Mouse (Mus musculus) intestine, postnatal 0 days (tissue): ENCODE results near the gene Ankrd34a. TPM values are rescaled to one million over a fixed set of nuclear protein-coding genes. Genes with fewer than 3 reads are reported as not detected.
A peak's percentile ranks its signal among the peaks of the same experiment; 100 is the strongest.

ENCODE experiments used
- ATAC-seq: fragments of 200-750 bp; cut with Nextera tagmentation; 2 replicates; pipeline ENCODE4 v1.8.0; 2017; ENCODE audit warnings: mild to moderate bottlenecking, moderate TSS enrichment, moderate library complexity
- H3K27ac ChIP-seq: fragments of 300-500 bp; sonication (generic); 2 replicates; pipeline ENCODE4 v1.5.1; 2014; ENCODE audit warnings: mild to moderate bottlenecking, low read depth, low read length, moderate library complexity
- H3K27me3 ChIP-seq: fragments of 300-500 bp; sonication (generic); replicated peaks from 2 replicates; pipeline ENCODE4 v1.6.1; 2014; ENCODE audit warnings: low read length, mixed read lengths; ENCODE audit not compliant: control insufficient read depth, insufficient read depth
- H3K36me3 ChIP-seq: fragments of 300-500 bp; sonication (generic); 2 replicates; pipeline ENCODE4 v1.6.1; 2014; ENCODE audit warnings: mild to moderate bottlenecking, moderate library complexity; ENCODE audit not compliant: control insufficient read depth, insufficient read depth
- H3K4me1 ChIP-seq: fragments of 300-500 bp; sonication (generic); replicated peaks from 2 replicates; pipeline ENCODE4 v1.6.1; 2014; ENCODE audit warnings: antibody characterized with exemption, low read length, mixed read lengths; ENCODE audit not compliant: control insufficient read depth, insufficient read depth
- H3K4me2 ChIP-seq: fragments of 300-500 bp; sonication (generic); replicated peaks from 2 replicates; pipeline ENCODE4 v1.6.1; 2014; ENCODE audit warnings: low read depth, mild to moderate bottlenecking, moderate library complexity
- H3K4me3 ChIP-seq: fragments of 300-500 bp; sonication (generic); 2 replicates; pipeline ENCODE4 v1.5.1; 2014; ENCODE audit warnings: low read depth, low read length
- H3K9ac ChIP-seq: fragments of 300-500 bp; sonication (generic); 2 replicates; pipeline ENCODE4 v1.6.1; 2014; ENCODE audit warnings: mild to moderate bottlenecking, low read depth, low read length
- H3K9me3 ChIP-seq: fragments of 300-500 bp; sonication (generic); 2 replicates; pipeline ENCODE4 v1.6.1; 2016; ENCODE audit warnings: mixed run types; ENCODE audit not compliant: control insufficient read depth
- CTCF ChIP-seq: sonication (generic); IDR thresholded peaks from 2 replicates; pipeline ENCODE4 v1.5.1; 2016; ENCODE audit warnings: low read depth, mild to moderate bottlenecking, control low read depth, antibody characterized with exemption, moderate library complexity
- WGBS: fragments of 180-500 bp; shearing (Covaris S2); extraction: QIAGEN DNeasy Blood & Tissue Kit; methylation state at CpG from one replicate; pipeline ENCODE4 v1.1.7; 2014; 5-methylcytosine and 5-hydroxymethylcytosine counted together
- polyA plus RNA-seq: library from polyadenylated mRNA; unstranded; fragments of >200 nt; fragmentation: Nextera tagmentation; extraction: Ambion mirVana; gene quantifications from 2 replicates; pipeline ENCODE4 v1.2.1, GENCODE M21; 2015

Gene Ankrd34a
- polyA plus RNA-seq, 1 experiment from 2014 or later = 1.3 TPM

DNA sequence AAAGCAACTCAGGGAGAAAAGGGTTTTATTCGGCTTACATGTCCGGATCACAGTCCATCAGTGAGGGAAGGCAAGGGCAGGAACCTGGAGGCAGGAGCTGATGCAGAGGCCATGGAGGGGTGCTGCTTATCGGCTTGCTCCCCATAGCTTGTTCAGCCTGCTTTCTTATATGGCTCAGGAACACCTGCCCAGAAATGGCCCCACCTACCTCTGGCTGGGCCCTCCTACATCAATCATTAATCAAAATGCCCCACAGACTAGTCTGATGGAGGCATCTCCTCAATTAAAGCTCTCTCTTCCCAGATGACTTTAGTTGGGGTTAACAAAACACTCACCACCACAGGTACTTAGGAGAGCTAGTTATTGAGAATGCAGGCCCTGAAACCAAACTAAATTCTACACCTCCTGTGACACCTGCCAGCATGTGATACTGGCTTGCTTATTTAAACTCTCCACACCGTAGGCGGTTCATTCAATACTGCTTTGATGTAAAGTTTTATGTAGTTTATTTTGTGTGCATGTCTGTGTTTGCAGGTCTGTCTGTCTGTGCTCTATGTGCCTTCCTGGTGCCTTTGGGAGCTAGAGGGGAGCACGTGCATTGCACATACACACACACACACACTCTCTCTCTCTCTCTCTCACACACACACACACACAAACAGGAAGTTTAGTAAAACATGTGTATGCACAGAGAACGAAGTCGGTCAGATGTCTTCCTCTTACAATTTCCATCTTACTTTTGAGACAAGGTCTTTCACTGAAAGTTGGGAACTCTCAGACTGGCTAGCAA is 29.6 kb upstream of the Ankrd34a start:
- Histone ChIP-seq H3K9me3 (no peaks in the 10 kb centered on the region), H3K36me3 (no peaks in the 10 kb centered on the region), H3K9ac (no peak overlapping the region), H3K4me1 (0 out of 2 replicates have a peak, but pooled peaks cover 7% of the 10 kb centered on the region), H3K4me3 (no peak overlapping the region), H3K4me2 (no peak overlapping the region; the same call in 1 of the 2 replicates), H3K27ac (no peak overlapping the region), H3K27me3 (no peaks in the 10 kb centered on the region)
- WGBS = 64% methylated on average over 8 of the region's 8 CpGs
- 0 out of 2 replicates have a peak, but pooled peaks have one; percentile 11 for ATAC-seq
- no peak for TF ChIP-seq CTCF

DNA sequence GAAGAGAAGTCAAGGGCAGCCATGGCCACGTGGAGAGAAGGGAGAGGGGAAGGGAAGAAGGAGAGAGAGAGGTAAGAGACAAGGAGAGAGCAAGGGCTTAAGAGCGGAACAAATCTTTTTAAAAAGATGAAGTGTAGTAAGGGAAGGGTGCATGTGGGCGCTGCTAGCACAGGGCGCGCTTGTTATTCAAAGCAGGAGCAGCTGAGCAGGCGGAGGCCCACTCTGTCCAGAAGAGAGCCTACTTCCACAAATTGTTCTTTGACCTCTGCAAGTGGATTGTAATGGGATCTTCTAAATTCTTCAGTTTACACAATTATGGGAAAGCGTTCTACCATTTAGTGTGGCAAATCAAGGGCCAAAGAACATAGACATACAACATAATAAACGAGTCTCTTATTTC is 27.8 kb upstream of the Ankrd34a start:
- no peak overlapping the region for H3K9ac ChIP-seq
- H3K27me3 ChIP-seq = no peaks in the 10 kb centered on the region
- H3K4me1 ChIP-seq = 0 out of 2 replicates have a peak, but pooled peaks cover 7% of the 10 kb centered on the region
- no peaks in the 10 kb centered on the region for H3K9me3 ChIP-seq
- H3K36me3 ChIP-seq = no peaks in the 10 kb centered on the region
- H3K27ac ChIP-seq = no peak overlapping the region
- no peak for TF ChIP-seq CTCF
- 69% methylated on average over 8 of the region's 8 CpGs for WGBS
- ATAC-seq = no peak
- no peak overlapping the region for H3K4me2 ChIP-seq
- H3K4me3 ChIP-seq = no peak overlapping the region

DNA sequence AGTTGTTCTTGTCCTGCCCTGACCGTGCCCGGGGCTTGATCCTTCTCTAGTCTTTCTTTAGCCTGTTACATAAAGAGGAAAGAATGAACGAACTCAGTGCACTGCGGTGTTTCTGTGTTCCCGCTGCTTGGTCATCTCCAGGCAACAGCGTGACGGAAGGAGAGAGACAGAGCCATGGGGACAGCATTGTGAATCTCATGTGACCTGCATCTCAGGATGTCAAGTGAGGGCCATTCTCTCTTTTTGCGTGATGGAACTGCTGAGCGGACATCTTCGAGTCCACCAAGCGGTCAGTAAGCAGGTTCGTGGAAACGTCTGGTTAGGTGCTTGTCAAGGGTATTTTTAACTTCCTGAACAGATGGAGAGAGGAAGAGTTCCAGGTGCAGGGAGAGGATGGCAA is 26.9 kb upstream of the Ankrd34a start:
- Histone ChIP-seq H3K4me1 (peaks cover 8% of the 10 kb centered on the region; the same call in 1 of the 2 replicates), H3K27ac (no peak overlapping the region), H3K36me3 (no peaks in the 10 kb centered on the region), H3K4me3 (no peak overlapping the region), H3K9ac (no peak overlapping the region), H3K27me3 (no peaks in the 10 kb centered on the region), H3K4me2 (no peak overlapping the region), H3K9me3 (no peaks in the 10 kb centered on the region)
- 91% methylated on average over 13 of the region's 13 CpGs for WGBS
- TF ChIP-seq CTCF = no peak
- no peak for ATAC-seq

GRCm38 (mm10) chr3:96569966-96570605 is 26.4 kb upstream of the Ankrd34a start:
- no peak for ATAC-seq
- H3K27me3 ChIP-seq = no peaks in the 10 kb centered on the region
- no peak for TF ChIP-seq CTCF
- peaks cover 4% of the 10 kb centered on the region; the same call in 1 of the 2 replicates for H3K4me1 ChIP-seq
- H3K4me2 ChIP-seq = no peak overlapping the region
- no peaks in the 10 kb centered on the region for H3K36me3 ChIP-seq
- no peak overlapping the region for H3K27ac ChIP-seq
- no peak overlapping the region for H3K4me3 ChIP-seq
- H3K9me3 ChIP-seq = no peaks in the 10 kb centered on the region
- WGBS = 85% methylated on average over 11 of the region's 11 CpGs
- no peak overlapping the region for H3K9ac ChIP-seq

DNA sequence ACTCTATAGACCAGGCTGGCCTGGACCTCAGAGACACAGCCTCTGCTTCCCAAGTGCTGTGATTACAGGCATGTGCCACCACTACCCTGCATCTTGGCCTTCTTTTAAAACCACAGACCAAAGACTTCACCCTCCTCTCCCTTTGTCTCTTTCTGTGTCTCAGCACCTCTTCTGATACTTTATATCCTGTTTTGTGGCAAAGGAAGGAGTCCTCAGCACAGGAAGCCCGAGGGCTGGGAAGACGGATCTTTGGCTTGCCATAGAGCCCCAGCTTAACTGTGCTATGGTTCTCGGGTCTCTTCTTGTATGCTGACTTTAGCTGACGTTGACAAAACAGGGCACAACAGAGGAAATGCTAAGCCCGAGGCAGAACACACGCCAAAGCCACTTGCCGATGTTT is 25.8 kb upstream of the Ankrd34a start:
- WGBS = 67% methylated on average over 7 of the region's 7 CpGs
- Histone ChIP-seq H3K9me3 (no peaks in the 10 kb centered on the region), H3K27ac (no peak overlapping the region)

DNA sequence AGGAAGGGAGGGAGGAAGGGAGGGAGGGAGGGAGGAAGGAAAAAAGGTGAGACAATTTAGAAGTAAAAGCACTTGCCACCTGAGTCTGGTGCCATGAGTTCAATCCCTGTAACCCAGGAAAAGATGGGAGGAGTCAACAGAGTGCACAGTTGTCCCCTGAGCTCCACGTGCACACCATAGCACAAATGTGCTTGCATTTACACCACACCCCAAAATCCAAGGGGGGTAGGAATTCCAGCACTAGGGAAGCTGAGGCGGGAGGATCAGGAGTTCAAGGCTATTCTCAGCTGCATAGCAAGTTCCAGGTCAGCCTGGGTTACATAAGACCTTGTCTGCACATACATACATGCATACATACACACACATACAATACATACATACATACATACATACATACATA is 25.1 kb upstream of the Ankrd34a start:
- TF ChIP-seq CTCF = no peak
- ATAC-seq = no peak
- no peaks in the 10 kb centered on the region for H3K9me3 ChIP-seq

More for the DNA sequence above, 25.8 kb upstream of the Ankrd34a start:
- H3K4me1 ChIP-seq = peaks cover 8% of the 10 kb centered on the region; the same call in 1 of the 2 replicates
- no peak for TF ChIP-seq CTCF
- H3K4me2 ChIP-seq = no peak overlapping the region
- no peaks in the 10 kb centered on the region for H3K27me3 ChIP-seq
- no peak overlapping the region for H3K9ac ChIP-seq
- H3K4me3 ChIP-seq = no peak overlapping the region
- no peak for ATAC-seq
- no peaks in the 10 kb centered on the region for H3K36me3 ChIP-seq

More for the DNA sequence above, 25.1 kb upstream of the Ankrd34a start:
- H3K36me3 ChIP-seq = no peaks in the 10 kb centered on the region
- no peak overlapping the region for H3K4me2 ChIP-seq
- no peak overlapping the region for H3K4me3 ChIP-seq
- H3K9ac ChIP-seq = no peak overlapping the region
- no peaks in the 10 kb centered on the region for H3K27me3 ChIP-seq
- no peak overlapping the region for H3K27ac ChIP-seq
- peaks cover 10% of the 10 kb centered on the region; the same call in 1 of the 2 replicates for H3K4me1 ChIP-seq
- 77% methylated on average over 2 of the region's 2 CpGs for WGBS
